Mouse (Mus musculus): ENCODE measurements around the gene Lyst.
"Not testable (repeated sequence)": the region's sequence is repeated elsewhere in the genome, so short reads cannot be mapped to it uniquely, and the experiment has no call there.

Lyst gene

GRCm38 (mm10) chr13:13590048-13591011 lies at the start of gene Lyst:
Gene Lyst (plus strand): TSS chr13:13590397.
- peak; percentile 98 for DNase-seq

GRCm38 (mm10) chr13:13543073-13543472 lies 47.1 kb upstream of the Lyst start:
- not testable (repeated sequence) for DNase-seq

GRCm38 (mm10) chr13:13546792-13547191 lies 43.4 kb upstream of the Lyst start:
- no peak for DNase-seq

GRCm38 (mm10) chr13:13547889-13548288 lies 42.3 kb upstream of the Lyst start:
- no peak for DNase-seq

- DNase-seq = no peak
Observed at GRCm38 (mm10) chr13:13548431-13549190, 41.6 kb upstream of the Lyst start.

- no peak for DNase-seq
Observed at GRCm38 (mm10) chr13:13549687-13550660, 40.2 kb upstream of the Lyst start.

GRCm38 (mm10) chr13:13552020-13552419 lies 38.2 kb upstream of the Lyst start:
- no peak for DNase-seq

- no peak for DNase-seq
Observed at GRCm38 (mm10) chr13:13553660-13554059, 36.5 kb upstream of the Lyst start.

GRCm38 (mm10) chr13:13555196-13555595 lies 35.0 kb upstream of the Lyst start:
- no peak for DNase-seq

- peak; percentile 54 for DNase-seq
Observed at GRCm38 (mm10) chr13:13557001-13557743, 33.0 kb upstream of the Lyst start.

GRCm38 (mm10) chr13:13558251-13558650 lies 31.9 kb upstream of the Lyst start:
- DNase-seq = no peak

GRCm38 (mm10) chr13:13558900-13559299 lies 31.3 kb upstream of the Lyst start:
- DNase-seq = no peak

GRCm38 (mm10) chr13:13562571-13562970 lies 27.6 kb upstream of the Lyst start:
- no peak for DNase-seq

GRCm38 (mm10) chr13:13564116-13564515 lies 26.1 kb upstream of the Lyst start:
- no peak for DNase-seq

GRCm38 (mm10) chr13:13564541-13564940 lies 25.7 kb upstream of the Lyst start:
- DNase-seq = no peak

GRCm38 (mm10) chr13:13567640-13568039 lies 22.6 kb upstream of the Lyst start:
- DNase-seq = no peak

- no peak for DNase-seq
Observed at GRCm38 (mm10) chr13:13568824-13569223, 21.4 kb upstream of the Lyst start.

- DNase-seq = no peak
Observed at GRCm38 (mm10) chr13:13569603-13570002, 20.6 kb upstream of the Lyst start.

GRCm38 (mm10) chr13:13572060-13572835 lies 17.9 kb upstream of the Lyst start:
- DNase-seq = peak; percentile 35

GRCm38 (mm10) chr13:13572941-13573340 lies 17.3 kb upstream of the Lyst start:
- peak; percentile 21 for DNase-seq

Measured in cerebellum, adult 11-12 months (tissue).